Mouse (Mus musculus): ENCODE measurements at regions not wholly inside any gene's neighbourhood (a gene's known extent, or its start where the extent isn't known, plus 50 kb on each side); places are given as distances from the start of the nearest gene placed in this dataset.

GRCm38 (mm10) chr6:50713297-50713696 is 59.1 kb upstream of the Npvf start:
- no peak overlapping the region for H3K4me3 ChIP-seq

GRCm38 (mm10) chr6:50718631-50719030 is 64.4 kb upstream of the Npvf start:
- Histone ChIP-seq H3K27me3 (peaks cover 40% of the 10 kb centered on the region), H3K4me3 (no peak overlapping the region), H3K36me3 (no peaks in the 10 kb centered on the region), H3K27ac (no peak overlapping the region), H3K9ac (no peak overlapping the region), H3K4me1 (peaks cover 23% of the 10 kb centered on the region), H3K4me2 (replicated peaks) (no peak overlapping the region), H3K9me3 (no peaks in the 10 kb centered on the region)
- WGBS: 38% methylated on average over 4 of the region's 4 CpGs
- ATAC-seq (ENCODE audit: low FRiP score, low read depth): no peak

More at GRCm38 (mm10) chr6:50713297-50713696, 59.1 kb upstream of the Npvf start:
- WGBS: 57% methylated on average over 3 of the region's 3 CpGs
- H3K9me3 ChIP-seq: no peaks in the 10 kb centered on the region
- no peak overlapping the region for H3K9ac ChIP-seq
- ATAC-seq (ENCODE audit: low FRiP score, low read depth): no peak
- no peak overlapping the region for H3K4me2 ChIP-seq (replicated peaks)
- H3K36me3 ChIP-seq: no peaks in the 10 kb centered on the region
- H3K27ac ChIP-seq: no peak overlapping the region
- H3K4me1 ChIP-seq: peaks cover 27% of the 10 kb centered on the region
- H3K27me3 ChIP-seq: 0 out of 2 replicates have a peak, but pooled peaks cover 5% of the 10 kb centered on the region

GRCm38 (mm10) chr6:50720346-50720745 is 66.1 kb upstream of the Npvf start:
- no peak overlapping the region for H3K4me2 ChIP-seq (replicated peaks)
- WGBS: 60% methylated on average over 4 of the region's 4 CpGs
- no peak overlapping the region for H3K4me3 ChIP-seq
- H3K27ac ChIP-seq: no peak overlapping the region
- no peak overlapping the region for H3K9ac ChIP-seq
- peaks cover 11% of the 10 kb centered on the region; the same call in 1 of the 2 replicates for H3K4me1 ChIP-seq
- H3K36me3 ChIP-seq: no peaks in the 10 kb centered on the region
- no peaks in the 10 kb centered on the region for H3K9me3 ChIP-seq
- peaks cover 54% of the 10 kb centered on the region for H3K27me3 ChIP-seq
- no peak for ATAC-seq (ENCODE audit: low FRiP score, low read depth)

- no peak overlapping the region for H3K9ac ChIP-seq
- peak overlapping the region; percentile 55; the same call in 1 of the 2 replicates for H3K27ac ChIP-seq
- peaks cover 78% of the 10 kb centered on the region for H3K27me3 ChIP-seq
- H3K36me3 ChIP-seq: no peaks in the 10 kb centered on the region
- 0 out of 2 replicates have a peak, but pooled peaks have one; percentile 26 for ATAC-seq (ENCODE audit: low FRiP score, low read depth)
- no peak overlapping the region for H3K4me2 ChIP-seq (replicated peaks)
- H3K9me3 ChIP-seq: no peaks in the 10 kb centered on the region
- H3K4me1 ChIP-seq: peaks cover 28% of the 10 kb centered on the region
- 29% methylated on average over 3 of the region's 3 CpGs for WGBS
- H3K4me3 ChIP-seq: no peak overlapping the region
Observed at GRCm38 (mm10) chr6:50725640-50726039, 71.4 kb upstream of the Npvf start.

GRCm38 (mm10) chr6:50726166-50726591 is 71.9 kb upstream of the Npvf start:
- peaks cover 78% of the 10 kb centered on the region for H3K27me3 ChIP-seq
- no peak overlapping the region for H3K4me3 ChIP-seq
- H3K9ac ChIP-seq: no peak overlapping the region
- peaks cover 34% of the 10 kb centered on the region for H3K4me1 ChIP-seq
- no peaks in the 10 kb centered on the region for H3K36me3 ChIP-seq
- peak; percentile 80 for ATAC-seq (ENCODE audit: low FRiP score, low read depth)
- no peaks in the 10 kb centered on the region for H3K9me3 ChIP-seq
- H3K4me2 ChIP-seq (replicated peaks): peak overlapping the region; percentile 14
- 13% methylated on average over 9 of the region's 9 CpGs for WGBS
- H3K27ac ChIP-seq: no peak overlapping the region

- no peak overlapping the region for H3K9ac ChIP-seq
- H3K27me3 ChIP-seq: peaks cover 66% of the 10 kb centered on the region
- H3K4me1 ChIP-seq: peaks cover 28% of the 10 kb centered on the region
- no peaks in the 10 kb centered on the region for H3K36me3 ChIP-seq
- H3K9me3 ChIP-seq: no peaks in the 10 kb centered on the region
- no peak overlapping the region for H3K27ac ChIP-seq
- 25% methylated on average over 14 of the region's 14 CpGs for WGBS
- no peak overlapping the region for H3K4me3 ChIP-seq
- ATAC-seq (ENCODE audit: low FRiP score, low read depth): no peak
- peak overlapping the region; percentile 23; the same call in 1 of the 2 replicates for H3K4me2 ChIP-seq (replicated peaks)
Observed at GRCm38 (mm10) chr6:50730744-50731718, 76.8 kb upstream of the Npvf start.

- H3K4me3 ChIP-seq: no peak overlapping the region
- 93% methylated on average over 2 of the region's 2 CpGs for WGBS
- peaks cover 13% of the 10 kb centered on the region for H3K4me1 ChIP-seq
- no peaks in the 10 kb centered on the region for H3K9me3 ChIP-seq
- ATAC-seq (ENCODE audit: low FRiP score, low read depth): no peak
- peaks cover 45% of the 10 kb centered on the region for H3K27me3 ChIP-seq
- H3K4me2 ChIP-seq (replicated peaks): no peak overlapping the region
- H3K36me3 ChIP-seq: no peaks in the 10 kb centered on the region
- no peak overlapping the region for H3K9ac ChIP-seq
- no peak overlapping the region for H3K27ac ChIP-seq
Observed at GRCm38 (mm10) chr6:50734701-50735100, 80.5 kb upstream of the Npvf start.

- no peak overlapping the region for H3K4me2 ChIP-seq (replicated peaks)
- peaks cover 8% of the 10 kb centered on the region for H3K4me1 ChIP-seq
- WGBS: 44% methylated on average over 2 of the region's 2 CpGs
- H3K9ac ChIP-seq: no peak overlapping the region
- H3K27me3 ChIP-seq: peaks cover 34% of the 10 kb centered on the region
- no peaks in the 10 kb centered on the region for H3K36me3 ChIP-seq
- ATAC-seq (ENCODE audit: low FRiP score, low read depth): no peak
- no peaks in the 10 kb centered on the region for H3K9me3 ChIP-seq
- H3K4me3 ChIP-seq: no peak overlapping the region
- H3K27ac ChIP-seq: no peak overlapping the region
Observed at GRCm38 (mm10) chr6:50735825-50736224, 81.6 kb upstream of the Npvf start.

- Histone ChIP-seq H3K27me3 (peaks cover 12% of the 10 kb centered on the region), H3K4me2 (replicated peaks) (no peak overlapping the region), H3K27ac (no peak overlapping the region), H3K36me3 (no peaks in the 10 kb centered on the region), H3K9ac (no peak overlapping the region), H3K4me1 (peaks cover 7% of the 10 kb centered on the region), H3K4me3 (no peak overlapping the region), H3K9me3 (no peaks in the 10 kb centered on the region)
- no peak for ATAC-seq (ENCODE audit: low FRiP score, low read depth)
- WGBS: 71% methylated on average over 4 of the region's 4 CpGs
Observed at GRCm38 (mm10) chr6:50742009-50742408, 87.8 kb upstream of the Npvf start.

- WGBS: 43% methylated on average over 6 of the region's 6 CpGs
- no peaks in the 10 kb centered on the region for H3K36me3 ChIP-seq
- no peak overlapping the region for H3K27ac ChIP-seq
- H3K4me2 ChIP-seq (replicated peaks): no peak overlapping the region
- H3K4me3 ChIP-seq: no peak overlapping the region
- peaks cover 13% of the 10 kb centered on the region; the same call in 1 of the 2 replicates for H3K27me3 ChIP-seq
- H3K4me1 ChIP-seq: peaks cover 7% of the 10 kb centered on the region
- H3K9me3 ChIP-seq: no peaks in the 10 kb centered on the region
- H3K9ac ChIP-seq: no peak overlapping the region
- ATAC-seq (ENCODE audit: low FRiP score, low read depth): no peak
Observed at GRCm38 (mm10) chr6:50744462-50745166, 90.4 kb upstream of the Npvf start.

GRCm38 (mm10) chr6:50753151-50753550 is 98.9 kb upstream of the Npvf start:
- Histone ChIP-seq H3K9me3 (no peaks in the 10 kb centered on the region), H3K9ac (no peak overlapping the region), H3K27ac (no peak overlapping the region), H3K27me3 (0 out of 2 replicates have a peak, but pooled peaks cover 8% of the 10 kb centered on the region), H3K4me2 (replicated peaks) (no peak overlapping the region), H3K4me1 (0 out of 2 replicates have a peak, but pooled peaks cover 5% of the 10 kb centered on the region), H3K36me3 (no peaks in the 10 kb centered on the region), H3K4me3 (no peak overlapping the region)
- no peak for ATAC-seq (ENCODE audit: low FRiP score, low read depth)
- 71% methylated on average over 7 of the region's 7 CpGs for WGBS

- no peak for ATAC-seq (ENCODE audit: low FRiP score, low read depth)
- no peak overlapping the region for H3K27ac ChIP-seq
- H3K4me2 ChIP-seq (replicated peaks): no peak overlapping the region
- no peaks in the 10 kb centered on the region for H3K36me3 ChIP-seq
- no peaks in the 10 kb centered on the region for H3K9me3 ChIP-seq
- 0 out of 2 replicates have a peak, but pooled peaks cover 5% of the 10 kb centered on the region for H3K4me1 ChIP-seq
- H3K4me3 ChIP-seq: no peak overlapping the region
- no peak overlapping the region for H3K9ac ChIP-seq
- peaks cover 14% of the 10 kb centered on the region; the same call in 1 of the 2 replicates for H3K27me3 ChIP-seq
- WGBS: 92% methylated on average over 12 of the region's 12 CpGs
Observed at GRCm38 (mm10) chr6:50754786-50755185, 100.5 kb upstream of the Npvf start.
